Mouse (Mus musculus) embryo, embryonic 11.5 days (tissue): ENCODE measurements around the gene Herc6.

Source experiments
- DNase-seq: peaks from one replicate; pipeline ENCODE4 v3.0.0-alpha.2; 2012; ENCODE audit warnings: low read depth, low spot score

Herc6 gene

DNA sequence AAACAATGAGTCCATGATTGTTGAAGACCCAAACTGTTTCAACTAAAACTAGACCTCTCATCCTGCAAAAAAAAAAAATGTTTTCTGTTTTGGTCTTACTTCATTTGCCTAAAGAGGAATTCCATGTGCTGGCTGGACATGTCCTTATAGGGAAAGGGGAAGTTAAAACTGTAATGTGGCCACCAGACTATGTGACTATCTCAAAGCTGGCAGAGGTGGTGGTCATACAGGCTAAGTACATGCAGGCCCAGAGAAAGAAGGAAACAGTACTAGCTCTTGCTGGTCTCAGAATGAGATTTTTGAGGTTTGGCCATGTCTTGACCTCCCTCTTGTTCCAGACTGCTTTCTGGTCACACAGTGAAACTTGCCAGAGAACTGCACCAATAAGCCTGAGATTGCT is 9.2 kb upstream of the Herc6 start:
- no peak for DNase-seq

DNA sequence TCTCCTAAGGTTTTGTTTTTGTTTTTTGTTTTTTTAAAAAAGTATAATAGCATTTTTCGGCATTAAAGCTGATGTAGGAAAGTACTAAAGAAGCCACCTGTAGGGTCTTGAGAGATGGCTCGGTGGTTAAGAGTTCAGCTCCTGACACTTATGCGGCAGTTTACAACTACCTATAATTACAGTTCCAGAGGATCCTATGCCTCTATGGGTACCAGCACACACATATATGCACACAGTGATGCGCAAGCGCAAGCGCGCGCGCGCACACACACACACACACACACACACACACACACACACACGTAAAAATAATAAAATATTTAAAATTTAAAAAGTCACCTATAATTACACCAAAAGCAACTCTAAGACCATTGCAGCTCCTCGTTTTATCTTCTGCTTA is 795 bp downstream of the Herc6 start:
- DNase-seq: no peak

DNA sequence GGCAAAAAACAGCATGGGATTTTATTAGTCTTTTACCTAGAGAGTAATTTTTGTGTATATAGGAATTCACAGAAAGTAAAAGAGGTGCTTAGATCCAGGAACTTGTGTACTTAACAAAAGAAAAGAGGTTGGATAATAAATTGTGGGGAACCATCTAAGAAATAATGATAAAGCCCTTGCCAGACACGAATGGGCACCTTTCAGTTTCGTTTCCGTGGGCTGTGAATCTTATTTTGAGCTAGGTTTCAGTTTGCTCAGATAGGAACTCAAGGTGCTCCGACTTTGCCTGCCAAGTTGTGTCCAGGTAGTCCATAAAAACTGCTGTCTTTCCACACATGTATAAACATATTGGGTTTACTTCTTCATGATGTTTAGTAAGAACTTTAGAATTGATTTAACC is 1.6 kb downstream of the Herc6 start:
- no peak for DNase-seq

DNA sequence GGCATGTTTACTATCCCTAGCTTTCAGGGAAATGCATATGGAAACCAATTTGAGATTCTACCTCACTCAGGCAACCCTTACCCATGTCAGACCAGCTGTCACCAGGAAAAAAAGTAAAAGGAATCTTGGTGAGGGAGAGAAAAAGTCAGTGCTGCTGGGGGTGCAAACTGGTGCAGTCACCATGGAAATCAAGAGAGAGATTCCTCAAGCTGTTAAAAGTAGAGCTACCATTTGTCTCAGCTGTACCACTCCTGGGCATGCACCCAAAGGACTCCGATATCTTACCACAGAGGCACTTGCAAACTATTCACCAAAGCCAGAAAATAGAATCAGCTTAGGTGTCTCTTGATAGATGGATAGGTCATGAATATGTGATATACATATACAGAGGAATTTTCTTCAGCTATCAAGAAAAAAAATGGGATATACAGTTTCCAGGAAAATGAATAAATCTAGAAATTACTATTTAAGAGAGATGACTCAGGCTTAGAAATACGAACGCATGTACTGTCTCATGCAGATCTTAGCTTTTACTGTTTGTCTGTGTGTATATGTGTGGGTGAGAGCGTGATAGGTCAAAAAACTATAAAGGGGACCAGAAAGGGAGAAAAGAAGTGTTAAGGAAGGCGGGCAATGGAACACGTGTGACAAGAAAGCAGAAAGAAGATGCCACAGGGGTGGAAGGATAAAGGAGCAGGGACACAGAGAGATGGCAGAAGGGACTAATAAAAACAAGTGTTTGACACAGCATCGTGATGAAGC is 24.9 kb downstream of the Herc6 start:
- DNase-seq: no peak

DNA sequence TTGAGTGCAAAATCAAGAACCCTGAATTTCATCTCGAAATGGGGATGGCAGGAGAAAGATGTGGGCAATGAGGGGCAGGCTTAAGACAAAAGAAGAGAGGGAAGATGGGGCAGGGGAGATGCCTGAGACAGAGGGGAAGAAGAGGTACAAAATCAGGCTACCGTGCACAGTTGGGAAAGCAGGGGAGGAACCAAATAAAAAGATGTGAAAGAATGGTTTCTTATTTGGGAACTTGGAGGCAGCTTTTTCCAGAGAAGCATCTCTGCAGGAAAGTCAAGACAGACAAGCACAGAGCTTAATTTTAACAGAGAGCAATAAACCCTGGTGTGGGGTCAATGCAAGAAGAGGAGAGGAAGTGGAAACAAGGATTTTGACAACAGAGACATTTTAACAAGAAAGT is 27.2 kb downstream of the Herc6 start:
- no peak for DNase-seq

DNA sequence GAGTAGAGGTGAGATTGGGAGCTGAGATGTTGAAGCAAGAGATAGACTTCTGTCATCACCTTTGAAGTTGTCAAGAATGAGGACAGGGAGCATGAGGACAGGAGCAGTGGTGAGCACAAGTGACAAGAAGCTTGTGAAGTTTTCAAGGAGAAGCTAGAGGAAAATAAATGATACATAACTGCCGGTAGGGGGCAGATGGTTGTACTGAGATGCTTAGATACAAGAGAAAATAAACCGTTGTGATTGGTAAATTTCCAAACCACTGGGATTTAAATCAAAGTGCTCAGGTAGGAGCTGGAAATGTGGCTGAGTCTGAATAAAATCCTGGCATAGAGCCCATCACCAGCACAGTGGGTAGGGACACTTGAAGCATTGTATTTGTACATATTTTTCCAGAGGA is 28.8 kb downstream of the Herc6 start:
- no peak for DNase-seq

DNA sequence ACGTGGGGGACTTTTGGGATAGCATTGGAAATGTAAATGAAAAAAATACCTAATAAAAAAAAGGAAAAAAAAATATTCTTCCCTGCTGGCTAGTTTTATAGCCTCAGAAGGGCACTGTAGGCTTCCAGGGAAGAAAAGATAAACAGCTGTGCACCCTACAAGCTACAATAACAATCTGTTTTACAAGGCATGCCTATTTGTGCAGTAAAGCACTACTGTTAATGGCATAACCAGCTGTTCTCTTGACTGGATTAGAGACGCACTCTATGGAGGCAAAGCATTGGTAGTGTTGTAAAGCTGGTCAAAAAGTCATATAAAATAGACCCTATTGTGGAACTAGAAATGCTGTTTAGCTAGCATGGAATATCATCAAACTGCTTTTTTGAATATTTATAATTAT is 35.0 kb downstream of the Herc6 start:
- DNase-seq: peak; percentile 4

DNA sequence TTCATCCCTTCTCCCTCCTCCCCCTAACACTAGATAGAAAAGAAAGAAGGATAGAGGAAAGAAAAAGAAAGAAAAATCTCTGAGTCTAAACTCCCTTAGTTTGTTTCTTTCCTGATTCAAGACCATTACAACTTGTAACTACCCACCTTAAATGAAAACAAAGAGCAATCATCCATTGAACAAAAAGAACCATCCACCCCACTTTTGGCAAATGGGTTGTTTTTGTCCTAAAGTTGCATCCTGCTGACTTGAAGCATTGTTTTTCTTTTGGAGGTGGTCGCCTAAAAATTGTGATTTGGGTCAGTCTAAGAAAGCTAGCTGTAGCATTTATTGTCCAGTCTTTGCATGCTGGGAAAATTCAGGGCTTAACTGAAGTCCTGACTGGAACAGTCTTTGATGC is 58.7 kb downstream of the Herc6 start:
- no peak for DNase-seq

DNA sequence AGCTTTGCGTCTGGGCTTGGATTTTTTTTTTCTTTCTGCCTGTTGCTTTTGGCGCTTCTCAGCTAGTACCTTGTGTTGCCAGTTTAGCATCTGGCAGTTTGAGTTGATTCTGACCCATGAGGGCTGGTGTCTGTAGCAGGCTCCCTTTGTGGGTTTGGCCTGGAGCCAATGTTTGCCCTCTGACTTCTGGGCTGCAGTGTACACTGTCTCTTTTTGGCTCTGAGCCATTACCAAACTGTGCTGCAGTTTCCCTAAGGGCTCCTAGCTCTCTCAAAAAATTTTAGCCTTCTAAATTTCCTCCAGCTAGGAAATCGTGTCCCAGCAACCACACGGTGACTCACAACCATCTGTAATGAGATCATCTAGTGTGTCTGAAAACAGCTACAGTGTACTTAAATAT is 61.0 kb downstream of the Herc6 start:
- peak; percentile 27 for DNase-seq

DNA sequence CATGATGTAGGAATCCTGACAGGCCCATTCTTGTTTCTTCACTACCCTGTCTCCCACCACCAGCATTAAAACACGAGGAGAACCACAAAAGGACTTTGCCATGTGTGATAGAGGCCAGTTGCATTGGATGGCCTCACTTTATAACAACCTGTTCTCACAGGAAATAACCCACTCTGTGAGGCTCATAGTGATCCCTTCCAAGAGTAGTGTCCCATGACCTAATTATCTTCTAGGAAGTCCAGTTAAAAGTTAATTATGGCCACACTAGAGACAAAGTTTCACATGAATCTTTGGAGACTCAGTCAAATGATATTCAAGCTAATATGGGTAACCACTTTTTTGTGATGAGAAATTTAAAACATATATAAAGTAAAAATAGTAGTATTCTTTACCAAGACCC is 66.5 kb downstream of the Herc6 start:
- DNase-seq: no peak

DNA sequence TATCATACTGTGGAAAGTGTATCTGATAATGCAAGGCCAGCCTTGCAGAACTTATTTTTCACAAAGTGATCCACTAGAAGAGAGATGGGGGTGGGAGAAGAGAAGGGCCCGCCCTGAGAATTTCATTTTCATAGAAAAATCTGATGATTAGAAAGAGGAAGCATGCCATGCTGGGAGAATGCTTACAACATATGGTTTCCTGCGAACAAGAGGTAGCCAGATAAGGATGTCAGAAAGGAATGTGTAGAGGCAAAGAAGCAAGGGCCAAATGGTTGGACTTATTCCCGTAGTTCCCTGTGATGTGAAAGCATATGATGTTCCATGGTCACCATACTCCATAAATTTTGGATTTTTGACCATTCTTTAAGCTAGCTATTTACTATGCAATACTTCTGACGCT is 80.5 kb downstream of the Herc6 start:
- DNase-seq: no peak

DNA sequence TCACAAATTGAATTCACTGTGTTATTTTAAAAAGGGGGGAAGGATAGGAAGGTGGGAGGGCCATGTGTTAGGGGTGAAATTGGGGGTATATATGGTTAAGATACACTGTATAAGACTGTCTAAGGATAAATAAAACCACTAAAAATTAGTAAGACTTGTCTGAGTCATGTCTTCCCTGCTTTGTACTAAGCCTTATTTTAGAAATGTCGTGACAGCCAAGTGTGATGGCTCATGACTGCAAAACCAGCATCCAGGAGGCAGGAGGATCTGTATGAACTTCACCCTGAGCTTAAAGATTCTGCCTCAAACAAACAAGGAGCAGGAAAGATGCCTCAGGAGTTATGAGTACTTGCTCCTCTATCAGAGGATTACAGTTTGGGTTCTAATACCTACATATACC is 103.4 kb downstream of the Herc6 start:
- DNase-seq: no peak

DNA sequence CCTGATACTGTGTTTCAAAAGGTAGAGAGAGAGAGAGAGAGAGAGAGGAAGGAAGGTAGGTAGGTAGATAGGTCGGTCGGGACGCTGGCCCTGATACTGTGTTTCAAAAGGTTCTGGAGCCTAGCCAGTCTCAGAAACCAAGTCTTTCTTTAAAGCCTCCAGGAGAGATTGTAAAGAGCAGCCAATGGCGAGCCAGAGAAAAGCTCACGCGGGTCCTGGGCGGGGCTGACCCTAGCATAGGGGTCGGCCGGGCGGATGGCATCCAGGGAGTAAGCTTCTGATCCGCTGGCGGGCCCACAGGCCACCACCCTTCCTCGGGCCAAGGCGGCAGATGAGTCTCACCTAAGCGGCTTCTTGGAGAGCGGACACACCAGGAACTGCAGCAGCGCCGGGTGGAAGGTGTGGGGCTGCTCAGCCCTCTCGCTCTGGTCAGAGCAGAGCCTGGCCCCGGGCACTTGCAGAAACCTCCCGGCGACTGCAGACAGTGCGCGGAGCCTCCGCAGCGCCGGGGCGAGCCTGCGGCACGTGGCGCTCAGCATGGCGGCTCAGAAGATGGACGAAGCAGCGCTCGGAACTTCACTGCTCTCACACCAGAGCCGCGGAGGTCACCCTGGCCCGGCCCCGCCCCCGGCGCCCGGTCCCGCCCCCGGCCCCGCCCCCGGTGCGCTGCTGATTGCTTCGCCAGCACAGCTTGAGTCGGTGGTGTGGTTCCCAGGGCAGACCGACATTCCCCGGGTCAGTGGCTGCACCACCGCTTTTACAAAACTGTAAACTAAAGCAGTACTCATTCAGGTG is 110.9 kb downstream of the Herc6 start, which contains the start of gene Pyurf:
Pyurf (minus strand) TSS at position 612 of the 795 bp plus-strand sequence.
- DNase-seq: peak; percentile 73

DNA sequence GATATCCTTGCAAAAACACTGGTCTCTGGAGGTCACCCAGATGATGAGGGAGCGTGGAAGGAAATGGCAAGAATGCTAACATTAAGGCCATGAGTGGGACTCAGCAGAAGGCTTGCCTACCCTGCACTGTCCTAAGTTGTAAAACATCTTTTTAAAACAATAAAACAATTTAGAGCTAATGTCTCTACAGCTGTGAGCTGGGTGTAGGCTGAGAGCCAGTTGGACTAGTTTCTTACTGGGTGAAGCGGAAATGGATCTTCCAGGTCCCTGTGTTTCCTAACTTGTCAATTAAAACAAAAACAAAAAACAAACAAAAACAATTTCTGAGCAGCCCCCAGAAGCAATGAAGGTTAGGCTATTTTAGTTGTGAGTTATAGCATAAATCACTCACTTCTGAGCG is 112.3 kb downstream of the Herc6 start:
- DNase-seq: no peak

DNA sequence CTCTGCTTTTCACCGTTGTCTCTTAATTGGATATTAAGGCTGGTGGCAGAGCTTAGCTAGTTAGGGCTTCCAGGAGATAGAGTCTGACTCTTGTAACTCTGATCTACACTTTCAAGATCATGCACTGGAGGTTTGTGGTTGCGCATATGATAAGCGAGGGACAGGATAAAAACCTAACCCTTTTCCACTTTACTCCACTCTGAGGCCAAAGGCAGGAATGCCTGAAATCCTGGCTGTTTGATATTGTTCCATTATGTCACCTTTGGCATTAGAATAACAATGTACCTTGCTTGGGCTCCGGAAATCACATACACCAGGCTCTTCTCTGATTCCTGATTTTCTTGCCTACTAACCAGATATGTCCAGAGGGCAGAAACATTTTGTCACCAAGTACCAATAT is 120.9 kb downstream of the Herc6 start:
- no peak for DNase-seq

DNA sequence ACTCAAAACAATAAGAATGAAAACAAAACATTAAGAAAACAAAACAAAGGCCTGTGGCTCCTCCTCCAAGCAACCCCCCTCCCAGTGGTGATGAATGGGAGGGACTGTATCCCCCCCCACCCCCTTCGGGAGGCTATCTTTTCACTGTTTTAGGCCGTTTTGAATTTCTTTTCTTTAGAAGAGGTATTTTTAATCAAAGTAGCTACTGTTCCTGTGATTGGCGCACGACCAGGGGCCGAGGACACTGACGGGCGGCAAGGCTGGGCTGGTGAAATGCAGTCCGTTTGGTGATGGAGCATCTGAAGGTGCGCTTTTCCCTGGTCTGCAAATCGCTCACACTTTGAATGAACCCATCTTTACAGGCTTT is 121.6 kb downstream of the Herc6 start, which contains the start of gene Lancl2:
Lancl2 (plus strand) TSS at position 165 of the 367 bp plus-strand sequence.
- peak; percentile 20 for DNase-seq

DNA sequence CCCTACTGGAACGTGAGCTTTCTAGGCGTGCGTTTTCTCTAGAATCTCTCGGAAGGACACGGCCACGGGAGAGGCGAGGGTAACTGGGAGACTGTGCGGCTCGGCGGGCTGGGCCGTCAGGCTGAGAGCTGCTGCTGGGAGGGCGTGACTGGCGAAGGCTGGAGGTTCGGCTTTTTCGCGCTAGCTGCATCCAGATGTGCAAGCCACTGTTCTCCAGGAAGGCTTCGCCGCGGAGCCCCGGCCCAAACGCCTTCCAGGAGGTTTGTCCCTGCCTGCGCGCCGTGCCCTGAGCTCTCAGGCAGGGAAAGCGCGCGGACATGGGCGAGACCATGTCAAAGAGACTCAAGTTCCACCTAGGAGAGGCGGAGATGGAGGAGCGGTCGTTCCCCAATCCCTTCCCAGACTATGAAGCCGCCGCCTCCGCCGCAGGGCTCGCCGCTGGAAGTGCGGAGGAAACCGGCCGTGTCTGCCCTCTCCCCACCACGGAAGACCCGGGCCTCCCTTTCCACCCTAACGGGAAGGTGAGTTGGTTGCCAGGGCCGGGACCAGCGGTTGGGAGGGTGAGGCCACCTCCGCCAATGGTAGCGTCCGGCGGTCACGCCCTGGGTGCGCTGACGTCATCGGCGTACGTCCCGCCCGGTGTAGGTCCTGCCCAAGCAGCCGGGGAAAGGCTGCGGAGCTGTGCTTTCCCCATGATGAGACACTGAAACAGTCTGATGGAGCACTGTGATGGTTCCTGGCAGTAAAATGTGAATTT is 122.1 kb downstream of the Herc6 start:
- DNase-seq: peak; percentile 91

DNA sequence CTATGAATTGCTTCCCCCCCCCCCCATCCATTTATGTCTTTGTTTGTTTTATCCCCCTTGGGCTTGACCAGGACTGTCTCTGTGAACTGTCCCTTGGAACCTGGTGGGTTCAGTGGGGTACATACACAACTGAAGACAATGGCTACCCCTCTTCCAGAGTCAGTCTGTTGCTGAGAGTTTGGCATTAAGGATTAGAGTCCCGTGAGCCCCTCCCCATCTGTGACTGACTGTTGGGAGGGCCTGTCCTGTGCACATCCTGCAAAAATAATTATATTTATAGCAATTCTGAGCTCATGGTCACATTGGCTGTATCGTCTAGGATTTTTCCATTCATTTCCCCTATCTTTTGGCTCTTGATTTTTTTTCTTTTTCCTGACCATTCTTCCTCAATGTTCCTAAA is 122.9 kb downstream of the Herc6 start:
- DNase-seq: no peak

DNA sequence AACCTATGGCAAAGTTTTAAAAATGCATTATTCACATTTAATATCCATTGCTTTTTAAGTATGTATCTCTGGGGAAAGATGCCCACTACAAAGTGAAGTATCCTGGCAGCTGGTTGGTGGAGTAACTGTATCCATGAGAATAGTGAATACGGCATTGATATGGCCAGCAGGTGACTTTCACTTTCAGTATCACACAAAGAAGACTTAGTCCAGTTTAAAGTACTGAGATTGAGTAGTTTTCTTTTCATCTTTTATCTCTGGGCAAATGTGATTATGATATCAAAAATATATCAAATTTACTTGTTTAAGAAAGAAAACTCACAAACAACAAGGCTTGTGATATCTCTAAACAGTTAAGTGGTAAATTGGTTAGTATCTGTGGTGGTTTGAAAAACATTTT is 125.9 kb downstream of the Herc6 start:
- DNase-seq: no peak

DNA sequence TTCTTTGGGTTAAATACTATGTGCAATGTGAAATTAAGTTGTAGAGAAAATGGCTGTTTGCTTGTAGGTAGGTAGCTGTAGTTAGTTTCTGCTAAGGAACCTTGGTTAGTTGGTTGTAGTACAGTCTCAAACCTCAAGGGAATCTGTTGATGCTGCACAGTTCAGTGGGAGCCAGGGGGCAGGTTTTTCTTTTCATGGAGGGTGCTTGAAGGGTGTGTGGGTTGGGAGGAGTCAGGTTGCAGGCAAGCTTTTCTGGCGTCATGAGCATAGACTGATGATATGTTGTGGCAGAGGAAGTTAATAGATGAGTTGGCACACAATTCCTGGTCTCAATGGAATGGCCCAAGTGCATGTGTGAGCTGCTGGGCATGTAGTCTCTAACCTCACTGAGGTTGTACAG is 130.9 kb downstream of the Herc6 start:
- DNase-seq: no peak
